Mouse (Mus musculus) adrenal gland, adult 8-10 months (tissue): ENCODE results near the gene 0610030E20Rik. TPM values are rescaled to one million over a fixed set of nuclear protein-coding genes. Genes with fewer than 3 reads are reported as not detected.

Source experiments
- DNase-seq: peaks from one replicate; pipeline ENCODE4 v3.0.0; 2022
- total RNA-seq, 4 experiments: library from RNA; stranded (reverse); gene quantifications; 2 replicates each; pipeline ENCODE4 v1.2.4; 2022

Gene 0610030E20Rik
- total RNA-seq, 4 experiments from 2014 or later = 23.9 to 36.8 (median 29.1) TPM

GRCm38 (mm10) chr6:72350214-72350613 is 3.1 kb downstream of the 0610030E20Rik start:
- DNase-seq = no peak

- DNase-seq = no peak
These were observed 5.7 kb downstream of the 0610030E20Rik start for GRCm38 (mm10) chr6:72352636-72353405.

- DNase-seq = no peak
These were observed 6.9 kb downstream of the 0610030E20Rik start for GRCm38 (mm10) chr6:72354025-72354424.

DNA sequence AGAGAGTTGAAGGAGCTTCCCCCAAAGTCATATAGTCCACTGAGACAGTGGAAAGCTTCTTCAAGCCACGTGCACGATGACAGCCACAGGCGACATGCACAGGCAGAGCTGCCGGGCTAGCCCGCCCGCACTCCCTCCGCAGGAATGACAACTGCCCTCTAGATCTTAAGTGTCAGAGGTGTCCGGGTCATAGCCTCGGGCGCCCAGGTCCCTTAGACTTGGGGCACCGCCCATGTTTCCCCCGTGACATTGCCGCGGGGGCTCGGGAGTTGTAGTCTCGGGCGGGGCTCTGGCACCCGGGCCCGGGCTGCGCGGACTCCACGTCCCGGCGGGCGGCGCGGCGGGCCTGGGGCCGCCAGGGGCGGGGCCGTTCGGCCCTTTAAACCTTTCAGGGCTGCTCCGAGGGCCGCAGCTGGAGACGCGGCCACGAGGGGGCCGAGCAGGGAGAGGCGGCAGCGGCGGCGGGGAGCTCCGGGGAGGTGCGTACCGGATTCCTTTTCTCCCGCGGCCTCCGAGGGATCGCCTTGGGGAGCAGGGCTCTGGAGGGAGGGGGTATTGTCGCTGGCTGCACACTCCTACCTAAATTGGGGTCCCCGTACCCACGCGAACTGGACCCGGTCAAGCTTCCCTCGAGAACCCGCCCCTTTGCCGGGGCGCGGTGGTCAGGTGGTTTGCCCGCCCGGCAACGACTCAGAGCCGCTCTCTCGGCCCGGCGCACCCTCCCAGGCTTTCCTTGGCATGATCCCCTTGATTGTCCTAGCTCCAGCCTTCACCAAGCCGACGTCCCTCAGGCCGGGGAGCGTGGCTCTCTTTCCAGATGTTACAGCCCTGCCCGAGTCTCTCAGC is 8.2 kb downstream of the 0610030E20Rik start, which contains the start of gene Tmem150a:
Gene Tmem150a, plus strand, starts transcription at position 382 of the 846 bp plus-strand sequence.
- peak; percentile 82 for DNase-seq

DNA sequence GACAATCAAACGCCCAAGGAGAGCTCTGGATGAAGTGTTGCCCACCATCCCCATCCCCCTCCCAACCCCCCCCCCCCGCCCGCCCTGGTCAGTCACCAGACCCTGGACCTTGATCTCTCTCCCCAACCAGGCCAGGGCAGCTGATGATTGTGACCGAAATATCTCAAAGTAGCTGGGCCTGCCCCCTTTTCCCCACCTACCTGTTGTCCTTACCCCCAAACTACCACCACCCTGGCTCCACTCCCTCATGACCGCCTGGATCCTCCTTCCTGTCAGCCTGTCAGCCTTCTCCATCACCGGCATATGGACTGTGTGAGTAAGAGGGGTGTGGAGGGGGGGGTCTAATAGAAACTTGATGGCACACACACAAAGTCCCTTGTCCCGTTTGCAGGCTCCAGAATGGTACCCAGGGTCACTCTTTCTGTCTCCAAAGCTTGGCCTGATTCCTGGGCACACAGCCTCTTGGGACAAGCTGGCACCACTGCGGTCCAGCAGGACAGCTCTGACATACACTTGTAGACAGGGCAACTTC is 8.9 kb downstream of the 0610030E20Rik start:
- peak; percentile 45 for DNase-seq

DNA sequence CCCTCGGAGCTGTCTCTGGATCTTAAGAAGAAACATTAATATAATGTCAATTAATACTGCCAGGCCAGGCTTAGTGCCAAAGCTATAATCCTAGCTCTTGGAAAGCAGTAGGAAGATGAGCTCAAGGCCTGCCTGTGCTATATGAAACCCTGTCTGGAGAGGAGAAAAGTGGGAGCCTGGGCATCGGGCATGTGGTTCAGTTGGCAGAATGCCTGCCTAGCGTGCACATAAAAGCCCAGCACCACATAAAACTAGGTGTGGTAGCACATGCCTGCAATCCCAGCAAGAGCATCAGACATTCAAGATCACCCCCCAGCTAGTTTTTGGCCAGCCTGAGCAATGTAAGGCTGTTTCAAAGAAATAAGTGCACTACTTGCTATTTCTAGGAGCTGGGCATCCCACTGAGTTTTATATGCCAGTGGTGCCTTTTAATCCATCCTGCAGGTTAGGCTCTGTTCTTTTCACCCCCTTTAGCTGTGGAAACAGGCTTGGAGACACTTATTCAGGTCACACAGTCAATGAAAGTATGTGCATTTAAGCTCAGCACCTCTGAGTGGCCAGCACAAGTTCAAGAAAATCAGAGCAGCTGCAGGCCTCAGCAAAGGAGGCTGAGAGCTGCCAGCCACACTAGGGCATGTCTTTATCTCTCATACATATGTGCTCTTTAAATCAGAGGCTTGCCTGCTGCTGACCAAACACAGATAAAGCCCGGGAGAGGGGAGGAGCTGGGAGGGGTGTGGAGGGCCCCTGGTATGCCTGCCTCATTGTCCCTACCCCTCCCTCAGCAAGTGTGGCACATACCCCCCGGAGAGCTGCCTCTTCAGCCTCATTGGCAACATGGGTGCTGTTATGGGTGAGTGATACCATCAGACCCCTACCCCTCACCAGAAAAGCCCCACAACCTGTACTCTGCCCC is 10.3 kb downstream of the 0610030E20Rik start:
- no peak for DNase-seq

GRCm38 (mm10) chr6:72358086-72358764 is 11.1 kb downstream of the 0610030E20Rik start:
- DNase-seq = no peak

GRCm38 (mm10) chr6:72359343-72359742 is 12.2 kb downstream of the 0610030E20Rik start:
- DNase-seq = no peak

- no peak for DNase-seq
These were observed 12.9 kb downstream of the 0610030E20Rik start for GRCm38 (mm10) chr6:72359891-72360598.

- DNase-seq = no peak
These were observed 13.4 kb downstream of the 0610030E20Rik start for GRCm38 (mm10) chr6:72360599-72360935.

DNA sequence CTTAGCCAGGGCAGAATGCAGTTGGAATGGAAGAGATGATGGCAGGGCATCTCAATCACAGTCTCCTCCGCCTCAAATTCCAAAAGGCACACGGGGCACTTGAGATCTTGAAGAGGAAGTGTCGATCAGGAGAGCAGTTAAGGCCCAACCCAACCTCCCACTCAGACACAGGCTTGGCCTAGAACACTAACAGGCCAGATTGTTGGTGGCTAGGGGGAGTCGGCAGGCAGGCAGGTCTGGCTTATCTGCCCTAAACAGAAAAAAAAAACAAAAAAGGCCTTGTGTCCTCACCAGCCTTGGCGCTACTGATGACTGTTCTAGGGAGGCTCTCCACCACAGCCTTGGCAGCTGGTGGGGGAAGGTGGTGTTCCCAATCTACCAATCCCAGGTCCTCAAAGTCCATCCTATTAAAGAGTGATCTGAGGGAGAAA is 14.0 kb downstream of the 0610030E20Rik start:
- peak; percentile 82 for DNase-seq

- DNase-seq = peak; percentile 97
These were observed 15.3 kb downstream of the 0610030E20Rik start for GRCm38 (mm10) chr6:72362132-72363028.

GRCm38 (mm10) chr6:72364009-72364408 is 16.9 kb downstream of the 0610030E20Rik start:
- DNase-seq = no peak

- DNase-seq = no peak
These were observed 17.9 kb downstream of the 0610030E20Rik start for GRCm38 (mm10) chr6:72364985-72365384.

GRCm38 (mm10) chr6:72366304-72366703 is 19.2 kb downstream of the 0610030E20Rik start:
- DNase-seq = no peak

DNA sequence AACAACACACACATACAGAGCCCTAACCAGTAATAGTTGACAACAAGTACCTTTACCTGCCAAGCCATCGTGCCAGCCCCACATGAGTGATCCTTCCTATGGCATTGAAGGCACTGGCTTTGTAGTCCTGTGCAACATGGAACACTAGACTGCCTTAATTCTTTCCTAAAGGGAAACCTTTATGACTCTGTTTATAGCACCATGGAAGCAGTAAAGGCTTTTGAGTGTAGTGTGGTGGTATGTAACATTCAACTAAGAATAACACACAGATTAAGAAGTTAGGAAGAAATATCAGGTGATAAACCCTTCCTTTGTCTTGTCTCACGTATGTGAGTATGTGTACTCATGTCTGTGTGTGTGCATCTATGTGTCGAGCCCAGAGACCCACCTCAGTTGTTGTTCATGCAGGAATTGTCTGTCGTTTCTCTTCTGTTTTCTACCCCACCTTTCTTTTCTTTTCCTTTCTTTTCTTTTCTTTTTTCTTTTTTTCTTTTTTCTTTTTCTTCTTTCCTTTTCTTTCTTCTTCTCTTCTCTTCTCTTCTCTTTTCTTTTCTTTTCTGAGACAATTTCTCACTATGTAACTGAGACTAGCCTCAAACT is 19.8 kb downstream of the 0610030E20Rik start, which contains the start of gene Rnf181:
Gene Rnf181, minus strand, starts transcription at position 113 of the 600 bp plus-strand sequence.
- no peak for DNase-seq

GRCm38 (mm10) chr6:72367460-72367974 is 20.4 kb downstream of the 0610030E20Rik start:
- DNase-seq = no peak

DNA sequence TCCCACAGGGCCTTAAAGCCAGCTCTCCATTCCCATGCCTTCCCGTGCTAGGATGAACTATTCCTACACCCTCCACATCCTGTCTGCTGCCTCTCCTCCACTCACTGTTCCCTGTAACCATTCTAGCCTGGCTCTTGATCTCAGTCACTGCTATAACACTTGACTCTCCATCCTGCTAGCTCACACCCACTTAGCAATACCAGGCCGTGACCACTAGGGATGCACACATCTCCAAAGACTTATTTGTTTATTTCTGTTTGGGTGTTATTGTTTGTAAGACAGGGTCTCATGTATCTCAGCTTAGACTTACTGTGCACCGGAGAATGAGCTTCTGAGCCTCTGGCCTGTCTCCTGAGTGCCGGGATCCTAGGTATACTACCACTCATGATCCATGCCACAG is 22.4 kb downstream of the 0610030E20Rik start:
- DNase-seq = no peak

GRCm38 (mm10) chr6:72370091-72370490 is 23.0 kb downstream of the 0610030E20Rik start:
- DNase-seq = peak; percentile 84
